Mouse (Mus musculus): Measurements from ENCODE around the gene Zfp174.
"Not testable (repeated sequence)": the region's sequence is repeated elsewhere in the genome, so short reads cannot be mapped to it uniquely, and the experiment has no call there.

DNA sequence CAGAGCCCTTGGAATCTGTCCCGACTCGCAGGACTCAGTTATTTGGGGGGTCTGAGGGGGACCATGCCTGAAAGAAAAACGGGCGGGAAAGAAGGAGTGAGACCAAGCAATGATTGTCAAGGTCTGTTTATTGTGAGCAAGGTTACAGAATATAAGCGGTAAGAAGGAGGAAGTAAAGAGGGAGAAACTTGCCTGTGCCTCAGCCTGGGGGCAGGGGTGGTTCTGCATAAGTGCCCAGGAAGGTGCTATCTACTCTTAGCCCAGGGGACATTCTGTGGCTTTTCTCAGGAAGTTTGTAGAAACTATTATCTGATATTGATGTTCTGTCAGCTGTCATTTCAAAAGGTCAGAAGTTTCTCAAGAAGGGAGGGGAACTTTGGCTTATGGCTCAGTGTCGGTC, 32.4 kb upstream of the Zfp174 start:
- TF ChIP-seq CTCF, EP300 (IDR thresholded peaks at IDR 0.05): not testable (repeated sequence)
